Mouse (Mus musculus) v-Abl transformed pro-B cells (cell line): ENCODE measurements around the gene Arhgap19.

Source experiments
- in situ Hi-C, 2 experiments: fragments of 400-800 bp; cut with MboI; formaldehyde crosslinking; loops; one replicate each; pipeline ENCODE4 v1.15.1; 2025; ENCODE audit not compliant: unreplicated experiment in 2 of 2

The Arhgap19 gene

DNA sequence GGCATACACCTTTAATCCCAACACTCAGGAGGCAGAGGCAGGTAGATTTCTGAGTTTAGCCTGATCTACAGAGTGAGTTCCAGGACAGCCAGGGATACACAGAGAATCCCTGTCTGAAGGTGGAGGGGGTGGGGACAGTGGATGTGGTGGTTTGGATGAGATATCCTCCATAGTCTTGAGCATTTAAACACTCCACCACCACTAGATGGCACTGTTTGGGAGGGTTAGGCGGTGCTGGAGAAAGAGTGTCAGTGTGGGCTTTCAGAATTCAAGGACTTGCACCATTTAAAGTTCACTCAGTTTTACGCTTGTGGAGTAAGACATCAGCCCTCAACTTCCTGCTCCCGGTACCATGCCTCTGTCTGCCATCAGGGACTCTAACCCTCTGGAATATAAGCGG lies 4.0 kb upstream of the Arhgap19 start:
- in situ Hi-C loops, result loop anchor here (10.0 kb wide), 2 partner anchors 129 to 219 kb away; partner anchors contain the start of genes Exosc1 (in 1 of the 2) and Zdhhc16 (in 1 of the 2)

- in situ Hi-C loops, result loop anchor here (10.0 kb wide), 2 partner anchors 131 to 221 kb away; partner anchors contain the start of genes Exosc1 (in 1 of the 2) and Zdhhc16 (in 1 of the 2)
Observed at GRCm38 (mm10) chr19:41803322-41803721, 1.5 kb upstream of the Arhgap19 start.

DNA sequence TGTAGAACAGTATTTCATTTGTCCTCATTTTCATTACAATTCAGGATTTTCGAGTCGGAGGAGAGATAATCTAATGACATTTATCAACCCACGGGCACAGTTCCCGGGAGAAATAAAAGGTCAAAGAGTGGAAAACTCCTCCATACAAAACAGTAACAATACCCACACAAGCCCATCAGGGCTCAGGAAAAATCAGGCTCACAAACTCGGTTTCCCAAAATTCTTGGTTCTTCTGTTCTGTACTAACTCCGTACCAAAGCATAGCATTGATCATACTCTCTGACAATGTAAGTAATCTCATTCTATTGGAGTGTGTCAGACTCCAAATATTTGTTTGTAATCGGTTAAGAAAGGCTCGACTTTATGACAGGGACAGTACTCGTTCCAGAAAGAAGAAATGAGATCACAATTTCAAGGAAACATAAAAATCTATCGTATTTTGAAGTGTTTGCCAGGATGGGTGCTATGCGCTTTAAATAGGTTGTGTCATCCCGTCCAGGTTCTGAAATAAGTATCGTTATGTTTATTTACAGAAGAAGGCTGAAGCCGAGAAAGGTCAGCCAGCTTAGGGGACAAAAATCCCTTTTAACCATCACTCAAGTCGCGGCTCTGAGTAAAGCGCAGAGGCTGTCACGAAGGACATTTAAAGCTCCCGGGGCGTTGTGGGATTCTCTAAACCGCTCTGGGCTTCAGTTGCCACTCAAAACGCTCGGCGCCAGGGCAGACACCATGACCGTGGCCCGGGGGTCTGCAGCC lies 683 bp downstream of the Arhgap19 start:
- in situ Hi-C loops, result loop anchor here (10.0 kb wide), 2 partner anchors 134 to 224 kb away; partner anchors contain the start of genes Exosc1 (in 1 of the 2) and Zdhhc16 (in 1 of the 2)

DNA sequence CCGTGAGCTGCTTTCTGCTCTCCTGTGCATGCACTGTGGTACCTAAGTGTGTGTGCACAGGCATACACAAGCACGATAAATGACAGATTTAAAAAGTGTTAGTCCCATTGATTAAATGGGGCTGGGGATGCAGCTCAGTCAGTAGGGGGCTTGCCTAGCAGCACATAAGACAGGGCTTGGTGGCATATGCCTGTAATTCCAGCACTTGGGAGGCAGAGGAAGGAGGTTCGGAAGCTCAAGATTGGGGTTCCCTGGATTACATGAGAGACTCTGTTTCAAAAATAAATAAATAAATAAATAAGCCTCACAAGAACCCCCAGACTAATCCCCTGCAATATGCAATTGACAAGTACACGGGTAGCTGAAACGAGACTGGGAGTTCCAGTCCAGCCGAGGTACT lies 1.4 kb downstream of the Arhgap19 start:
- in situ Hi-C loops, result loop anchor here (10.0 kb wide), 2 partner anchors 134 to 224 kb away; partner anchors contain the start of genes Exosc1 (in 1 of the 2) and Zdhhc16 (in 1 of the 2)

DNA sequence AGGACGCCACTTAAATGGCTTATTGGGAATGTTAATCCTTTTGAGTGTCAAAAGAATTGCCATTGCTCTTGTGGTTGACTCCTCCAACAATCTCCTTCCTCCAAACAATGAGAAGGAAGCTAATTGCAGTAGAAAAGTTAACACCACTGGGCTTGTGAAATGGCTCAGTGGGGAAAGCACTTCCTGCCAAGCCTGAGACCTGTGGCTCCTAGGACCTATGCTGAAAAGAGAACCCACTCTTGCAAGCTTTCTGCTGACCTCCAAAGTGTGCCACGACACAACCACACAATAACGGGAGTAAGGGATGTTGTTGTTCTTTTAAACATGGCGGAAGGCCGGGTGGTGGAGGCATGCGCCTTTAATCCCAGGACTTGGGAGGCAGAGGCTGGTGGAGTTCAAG lies 4.3 kb downstream of the Arhgap19 start:
- in situ Hi-C loops, result no loop called here

DNA sequence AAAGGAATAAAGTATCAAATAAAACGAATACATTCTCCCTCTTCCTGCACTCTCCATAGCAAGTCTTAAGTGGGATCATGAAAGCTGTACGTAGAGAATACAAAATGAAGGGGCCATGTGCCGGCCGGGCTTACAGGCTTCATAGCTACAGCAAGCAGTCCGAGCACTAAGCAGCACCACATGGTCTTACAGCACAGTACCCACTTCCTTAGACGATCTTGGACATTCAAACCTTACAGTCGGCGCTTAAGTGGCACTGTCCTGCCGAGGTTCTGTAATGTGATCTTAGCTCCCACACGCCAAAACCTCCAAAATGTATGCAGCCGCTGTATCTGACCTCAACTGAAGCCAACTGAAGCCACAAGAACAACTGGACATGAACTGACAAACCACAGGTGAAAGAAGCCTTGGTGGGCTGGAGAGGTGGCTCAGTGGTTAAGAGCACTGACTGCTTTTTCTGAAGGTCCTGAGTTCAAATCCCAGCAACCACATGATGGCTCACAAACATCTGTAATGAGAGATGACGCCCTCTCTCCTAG lies 5.0 kb downstream of the Arhgap19 start:
- in situ Hi-C loops, result no loop called here

GRCm38 (mm10) chr19:41796148-41796760 lies 5.6 kb downstream of the Arhgap19 start:
- in situ Hi-C loops, result no loop called here

- in situ Hi-C loops, result loop anchor here in 1 of 2 experiments (5.0 kb wide), 1 partner anchor 713 kb away; no protein-coding TSS in a partner anchor
Observed at GRCm38 (mm10) chr19:41794901-41795300, 6.9 kb downstream of the Arhgap19 start.

DNA sequence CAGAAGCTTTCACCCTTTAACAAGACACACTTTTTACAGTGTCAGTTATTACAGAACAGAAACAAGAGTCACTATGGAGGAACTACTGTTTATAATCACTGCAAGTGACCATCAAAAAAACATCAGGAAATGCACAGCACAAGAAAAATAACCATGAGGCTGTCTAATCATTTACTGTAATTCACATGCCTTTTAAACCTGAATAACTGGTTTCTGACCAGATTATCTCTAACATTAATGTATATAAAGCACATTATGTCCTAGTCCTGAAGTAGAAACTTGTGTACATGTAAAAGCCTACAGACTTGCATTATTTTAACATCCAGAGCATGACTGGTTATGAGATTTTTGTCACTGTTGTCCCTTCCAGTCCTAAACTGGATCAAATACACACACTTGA lies 7.8 kb downstream of the Arhgap19 start:
- in situ Hi-C loops, result loop anchor here in 1 of 2 experiments (5.0 kb wide), 1 partner anchor 712 kb away; no protein-coding TSS in a partner anchor

DNA sequence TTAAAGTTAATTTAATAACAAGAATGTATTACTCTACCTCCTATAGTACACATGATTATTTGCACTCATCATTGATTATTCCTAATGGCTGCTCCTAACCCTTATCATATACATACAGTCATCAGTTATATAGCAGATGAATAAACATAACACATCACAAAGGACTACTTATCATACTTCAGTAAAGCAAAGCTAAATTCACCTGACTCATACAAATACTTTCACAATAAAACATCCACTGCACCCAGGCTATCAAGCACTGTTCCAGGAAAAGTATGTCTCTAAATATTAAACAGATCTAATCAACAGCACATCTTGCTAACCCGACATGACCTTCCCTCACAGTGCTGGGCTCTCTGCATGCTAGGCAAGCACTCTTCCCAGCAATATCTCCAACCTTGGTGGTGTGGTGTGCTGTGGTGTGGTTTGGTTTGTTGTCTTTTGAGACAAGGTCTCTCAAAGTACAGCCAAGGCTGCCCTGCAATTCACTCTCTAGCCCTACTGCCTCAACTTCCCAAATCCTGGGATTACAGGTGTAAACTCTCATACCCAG lies 8.8 kb downstream of the Arhgap19 start:
- in situ Hi-C loops, result loop anchor here in 1 of 2 experiments (5.0 kb wide), 1 partner anchor 711 kb away; no protein-coding TSS in a partner anchor

- in situ Hi-C loops, result loop anchor here in 1 of 2 experiments (5.0 kb wide), 1 partner anchor 709 kb away; no protein-coding TSS in a partner anchor
Observed at GRCm38 (mm10) chr19:41791384-41791783, 10.5 kb downstream of the Arhgap19 start.

DNA sequence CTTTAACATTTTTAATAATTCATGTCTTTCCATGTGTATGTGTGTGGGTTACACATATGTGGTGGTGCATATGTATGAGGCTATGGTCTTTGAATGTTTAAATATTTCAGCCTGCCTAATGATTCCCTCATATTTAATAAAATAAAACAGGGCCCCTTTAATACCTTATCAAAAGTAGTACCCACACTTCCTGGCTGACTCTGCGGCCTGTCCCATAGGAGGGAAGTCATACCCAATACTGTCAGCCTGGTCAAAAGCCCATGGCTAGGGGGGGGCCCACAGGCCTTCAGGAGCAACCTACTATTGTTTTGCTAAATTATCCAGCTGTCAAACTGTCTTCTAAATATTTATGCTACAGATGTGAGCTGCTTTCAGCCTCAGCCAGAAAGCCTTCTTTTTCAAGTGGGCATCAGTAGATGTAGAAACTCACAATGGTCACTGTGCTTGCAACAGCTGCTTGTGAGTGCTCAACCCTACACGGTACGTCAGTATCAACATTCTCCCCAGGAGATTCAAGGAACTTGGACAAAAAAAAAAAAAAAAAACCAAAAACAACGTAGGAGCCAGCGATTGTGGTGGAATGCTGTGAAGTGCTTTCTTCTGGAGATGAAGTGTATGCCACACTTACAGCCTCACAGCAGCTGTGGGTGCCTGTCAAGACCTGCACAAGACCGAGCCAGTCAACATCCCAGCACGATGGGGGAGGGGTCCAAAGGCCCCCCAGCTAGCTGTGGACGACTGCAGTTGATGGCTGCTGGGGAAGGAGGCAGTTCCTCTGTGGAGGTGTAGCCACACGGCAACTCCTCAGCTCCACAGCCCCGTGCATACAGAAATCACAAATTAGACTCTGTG lies 12.5 kb downstream of the Arhgap19 start:
- in situ Hi-C loops, result no loop called here

- in situ Hi-C loops, result no loop called here
Observed at GRCm38 (mm10) chr19:41786896-41787295, 15.0 kb downstream of the Arhgap19 start.

DNA sequence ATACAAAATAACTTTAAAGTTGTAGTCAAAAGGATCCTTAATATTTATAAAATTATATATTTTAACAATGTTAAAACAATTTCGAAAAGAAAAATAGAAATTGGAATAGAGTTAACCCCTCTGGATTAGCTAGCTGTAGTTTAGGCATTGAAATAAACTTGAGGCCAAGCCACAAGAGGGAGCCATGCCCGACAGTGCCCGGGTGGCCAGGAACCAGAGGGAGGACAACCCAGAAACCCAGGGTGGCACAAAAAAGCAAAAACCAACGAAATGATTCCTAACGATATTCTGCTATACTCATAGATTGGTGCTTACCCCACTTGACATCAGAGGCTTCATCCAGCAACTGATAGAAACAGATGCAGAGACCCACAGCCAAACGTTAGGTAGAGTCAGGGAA lies 24.3 kb downstream of the Arhgap19 start:
- in situ Hi-C loops, result no loop called here

DNA sequence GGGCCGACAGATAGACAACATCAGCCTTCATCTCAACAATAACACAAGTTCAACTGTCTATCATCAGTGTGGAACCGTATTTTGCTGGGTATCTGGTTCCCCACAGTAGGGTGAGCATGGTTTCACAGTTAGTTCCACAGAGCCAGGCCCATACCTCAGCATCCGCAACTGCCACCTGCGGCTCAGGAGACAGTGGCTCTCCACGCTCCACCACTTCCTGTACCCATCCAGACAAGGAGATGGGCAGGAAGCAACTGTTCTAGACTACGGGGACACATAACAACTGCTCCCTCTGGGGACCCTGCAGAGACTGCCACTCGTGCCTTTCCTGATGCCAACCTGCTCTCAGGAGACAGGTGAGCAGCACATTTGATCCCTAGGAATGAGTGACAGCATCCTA lies 33.1 kb downstream of the Arhgap19 start:
- in situ Hi-C loops, result loop anchor here (5.0 to 10.0 kb wide), 4 partner anchors 111 to 454 kb away; no protein-coding TSS in a partner anchor

DNA sequence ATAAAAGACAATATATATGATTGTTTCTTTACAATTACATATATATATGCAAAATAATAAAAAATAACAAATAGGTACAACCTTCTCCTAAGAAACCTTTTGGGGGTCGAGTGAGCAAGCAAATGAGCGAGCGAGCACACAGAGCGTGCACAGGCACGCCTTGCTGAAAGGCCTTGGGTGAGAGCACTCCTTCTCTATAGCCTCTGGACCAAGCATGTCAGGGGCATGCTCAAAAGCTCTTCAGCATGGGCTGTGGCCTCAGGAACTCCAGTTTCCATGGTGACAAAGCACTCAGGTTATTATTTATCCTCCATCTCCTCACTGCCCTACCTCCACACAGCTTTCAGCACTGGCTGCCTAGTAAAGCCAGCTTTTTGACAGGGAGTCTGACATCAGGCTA lies 35.2 kb downstream of the Arhgap19 start:
- in situ Hi-C loops, result loop anchor here (5.0 to 10.0 kb wide), 4 partner anchors 109 to 452 kb away; no protein-coding TSS in a partner anchor

GRCm38 (mm10) chr19:41763870-41764660 lies 37.8 kb downstream of the Arhgap19 start:
- in situ Hi-C loops, result loop anchor here (10.0 kb wide), 3 partner anchors 139 to 449 kb away; no protein-coding TSS in a partner anchor

DNA sequence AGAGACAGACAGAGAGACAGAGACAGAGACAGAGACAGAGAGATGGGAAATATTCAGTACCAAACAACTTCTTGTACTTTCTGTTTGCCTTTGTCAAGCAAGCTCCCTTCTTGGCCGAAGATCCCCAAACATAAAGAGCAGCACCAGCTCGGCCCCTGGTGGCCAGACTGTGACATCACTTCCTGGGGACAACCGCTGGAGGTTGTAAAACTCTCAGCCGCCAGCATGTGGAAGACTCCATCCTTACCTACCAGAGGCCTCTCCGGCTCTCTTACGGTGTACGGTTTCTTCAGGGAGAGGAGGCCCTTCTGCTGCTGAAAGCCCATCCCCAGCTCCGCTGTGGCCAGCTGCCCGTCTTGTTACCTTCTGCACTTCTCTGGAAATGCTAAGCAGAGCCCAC lies 40.3 kb downstream of the Arhgap19 start:
- in situ Hi-C loops, result loop anchor here (10.0 kb wide), 3 partner anchors 137 to 447 kb away; no protein-coding TSS in a partner anchor

DNA sequence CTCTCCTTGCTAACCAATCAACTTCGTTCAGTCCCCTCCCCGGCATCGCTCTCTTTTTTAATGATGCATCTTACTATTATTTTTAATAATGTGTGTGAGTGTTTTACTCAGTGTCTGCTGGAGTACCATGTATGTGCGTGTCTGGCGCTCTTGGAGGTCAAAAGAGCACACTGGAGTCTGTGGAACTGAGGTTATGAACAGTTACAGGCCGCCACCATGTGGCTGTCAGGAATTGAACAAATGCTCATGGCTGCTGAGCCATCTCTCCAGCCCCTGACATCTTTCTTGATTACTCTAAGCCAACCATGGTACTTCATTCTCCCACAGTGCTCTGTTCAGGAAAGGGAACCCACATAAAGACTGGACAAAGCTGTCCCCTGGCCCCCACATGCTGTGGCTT lies 42.1 kb downstream of the Arhgap19 start:
- in situ Hi-C loops, result loop anchor here (5.0 to 10.0 kb wide), 4 partner anchors 102 to 445 kb away; no protein-coding TSS in a partner anchor
